Mouse (Mus musculus) liver, postnatal 0 days (tissue): Measurements from ENCODE around the gene Nanog.

Experiments
- CTCF ChIP-seq: sonication (generic); IDR thresholded peaks from 2 replicates; pipeline ENCODE4 v1.5.1; 2016; ENCODE audit warnings: antibody characterized with exemption, low read depth
- EP300 ChIP-seq: IDR thresholded peaks from 2 replicates; pipeline ENCODE4 v1.6.1; 2016; ENCODE audit warnings: antibody characterized with exemption, low read depth, mild to moderate bottlenecking

- TF ChIP-seq CTCF, result no peak
- peak; percentile 23; the same call in 1 of the 2 replicates for TF ChIP-seq EP300
Observed at GRCm38 (mm10) chr6:122758732-122759131, 51.4 kb downstream of the Nanog start.
